Mouse (Mus musculus): ENCODE measurements around the gene Exoc6b.

DNA sequence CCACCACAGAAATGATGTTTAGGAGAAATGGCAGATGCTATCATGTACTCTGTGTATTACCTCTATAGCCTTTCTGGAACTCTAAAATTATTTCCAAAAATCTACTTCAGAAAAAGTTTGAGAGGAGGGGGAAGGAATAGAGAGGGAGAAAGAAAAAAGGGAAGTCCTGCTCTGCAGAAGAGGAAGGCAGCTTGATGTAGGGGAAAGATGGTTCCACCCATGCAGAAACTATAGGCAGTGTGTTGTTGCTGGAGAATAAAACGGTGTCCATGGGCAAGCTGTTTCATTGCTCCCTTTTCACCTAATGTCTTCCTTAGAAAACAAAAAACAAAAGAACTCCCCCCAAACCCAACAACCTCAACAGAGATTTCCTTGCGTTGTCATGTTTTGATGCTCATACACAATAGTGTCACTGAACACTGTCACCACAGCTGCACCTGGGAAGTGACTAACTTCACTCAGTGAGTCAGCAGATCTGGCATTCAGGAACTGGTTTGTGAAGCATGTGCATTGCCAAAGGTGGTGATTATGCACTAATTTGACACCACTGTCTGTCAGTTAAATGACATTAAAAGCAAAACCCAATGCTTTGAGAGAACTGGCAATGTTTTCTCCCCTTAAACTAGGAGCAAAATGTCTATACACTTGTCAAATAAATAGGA lies 407.7 kb downstream of the Exoc6b start:
- TF ChIP-seq CTCF (IDR thresholded peaks at IDR 0.05; ENCODE audit: low read depth, low read length) = no peak
- no peak for TF ChIP-seq POLR2AphosphoS5 (IDR thresholded peaks at IDR 0.05; ENCODE audit: insufficient replicate concordance, low read depth, low read length)
- TF ChIP-seq GATA1 (IDR thresholded peaks at IDR 0.05; ENCODE audit: borderline replicate concordance, low read length) = no peak
- TF ChIP-seq GATA2 (IDR thresholded peaks at IDR 0.05; ENCODE audit: borderline replicate concordance, low read depth, low read length) = no peak
- no peak for TF ChIP-seq TAL1 (conservative IDR thresholded peaks at IDR 0.05; ENCODE audit: low read depth, low read length)

Measured in G1E (cell line).